Mouse (Mus musculus): ENCODE measurements around the gene Tmem164.

DNA sequence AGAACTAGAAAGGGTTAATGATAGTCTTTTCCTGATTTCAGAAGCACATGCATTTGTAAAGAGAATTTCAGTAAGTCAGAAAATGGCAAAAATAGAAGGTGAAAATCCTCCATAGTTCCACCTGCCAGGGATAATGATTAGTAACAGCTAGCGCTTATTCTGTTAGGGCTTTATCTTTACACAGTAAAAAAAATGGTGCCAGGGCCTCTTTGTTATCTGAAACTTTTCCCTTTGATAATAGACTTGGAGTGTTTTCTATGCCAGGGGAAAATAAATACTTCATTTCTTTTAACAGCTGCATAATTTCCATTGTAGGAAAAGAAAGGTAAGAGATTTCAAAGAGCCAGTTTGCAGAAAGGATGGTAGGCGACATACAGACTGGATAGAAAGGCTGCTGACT, 43.0 kb downstream of the Tmem164 start:
- TF ChIP-seq EP300 (optimal IDR thresholded peaks at IDR 0.05) (no peak), CTCF (IDR thresholded peaks at IDR 0.05; ENCODE audit: low read depth) (no peak)

All from stomach, postnatal 0 days (tissue).